Mouse (Mus musculus) CH12.LX (cell line): ENCODE results near the gene Vstm2l. TPM values are rescaled to one million over a fixed set of nuclear protein-coding genes. Genes with fewer than 3 reads are reported as not detected.

ENCODE experiments used
- DNase-seq: peaks from one replicate; pipeline ENCODE4 v3.0.0-alpha.2; 2013; ENCODE audit errors: extremely low read depth
- H3K27ac ChIP-seq: 2 replicates; pipeline ENCODE4 v1.5.1; 2012; ENCODE audit warnings: low read depth, mild to moderate bottlenecking, control low read depth, moderate library complexity; ENCODE audit not compliant: insufficient read depth
- H3K27me3 ChIP-seq: replicated peaks from 2 replicates; pipeline ENCODE3; 2012; ENCODE audit warnings: inconsistent platforms
- H3K36me3 ChIP-seq, 2 experiments: replicated peaks in 1 of 2; 2 replicates each; pipeline versions ENCODE3 to v1.6.1; 2012; ENCODE audit warnings: inconsistent platforms in 1 of 2, low read length in 1 of 2, mild to moderate bottlenecking in 1 of 2, mixed read lengths in 1 of 2, moderate library complexity in 1 of 2; ENCODE audit not compliant: control insufficient read depth in 1 of 2, insufficient read depth in 1 of 2
- H3K4me1 ChIP-seq, 2 experiments: 2 replicates each; pipeline ENCODE4 v1.6.1; 2012; ENCODE audit warnings: inconsistent platforms in 1 of 2, moderate library complexity in 1 of 2; ENCODE audit not compliant: insufficient read depth in 2 of 2, control insufficient read depth in 1 of 2
- H3K4me2 ChIP-seq: 2 replicates; pipeline ENCODE4 v1.6.1; 2012; ENCODE audit warnings: low read depth, mild to moderate bottlenecking, control low read depth; ENCODE audit not compliant: poor library complexity, insufficient read depth, severe bottlenecking
- H3K4me3 ChIP-seq, 3 experiments: fragments of 150-350 bp in 1 of 3; sonication (generic) in 1 of 3; replicated peaks in 1 of 3; 2 replicates each; pipeline versions ENCODE3 to v1.5.1; 2011 to 2012; ENCODE audit warnings: low read depth in 2 of 3, low read length in 2 of 3, mild to moderate bottlenecking in 2 of 3, moderate library complexity in 2 of 3, control low read depth in 1 of 3, improper control_type of control experiment in 1 of 3, inconsistent platforms in 1 of 3, mixed read lengths in 1 of 3; ENCODE audit not compliant: poor library complexity in 1 of 3
- H3K79me2 ChIP-seq: replicated peaks from 2 replicates; pipeline ENCODE4 v1.6.1; 2012; ENCODE audit warnings: mild to moderate bottlenecking, moderate library complexity; ENCODE audit not compliant: control insufficient read depth, poor library complexity, insufficient read depth, severe bottlenecking; ENCODE audit errors: extremely low read depth
- H3K9ac ChIP-seq: 2 replicates; pipeline ENCODE4 v1.6.1; 2012; ENCODE audit warnings: low read depth, mild to moderate bottlenecking, control low read depth, moderate library complexity; ENCODE audit not compliant: insufficient read depth
- H3K9me3 ChIP-seq: replicated peaks from 2 replicates; pipeline ENCODE3; 2012; ENCODE audit warnings: low read length, inconsistent platforms, mixed read lengths
- CHD2 ChIP-seq: IDR thresholded peaks from 2 replicates; pipeline ENCODE4 v1.6.1; 2011; ENCODE audit warnings: low read length, improper control_type of control experiment
- E2F4 ChIP-seq: IDR thresholded peaks from 2 replicates; pipeline ENCODE4 v1.6.1; 2011; ENCODE audit warnings: low read depth, low read length, improper control_type of control experiment; ENCODE audit not compliant: insufficient replicate concordance
- ELF1 ChIP-seq: IDR thresholded peaks from 2 replicates; pipeline ENCODE4 v1.6.1; 2014; ENCODE audit warnings: low read depth, mild to moderate bottlenecking, inconsistent platforms, low read length, improper control_type of control experiment
- EP300 ChIP-seq: IDR thresholded peaks from 2 replicates; pipeline ENCODE4 v1.6.1; 2011; ENCODE audit warnings: low read length, improper control_type of control experiment
- ETS1 ChIP-seq: conservative IDR thresholded peaks from 2 replicates; pipeline ENCODE4 v1.6.1; 2012; ENCODE audit warnings: low read depth, mild to moderate bottlenecking, inconsistent platforms, low read length, improper control_type of control experiment, moderate library complexity
- GABPA ChIP-seq: IDR thresholded peaks from 2 replicates; pipeline ENCODE4 v1.6.1; 2012; ENCODE audit warnings: low read depth, low read length, improper control_type of control experiment, inconsistent platforms; ENCODE audit not compliant: insufficient replicate concordance
- HCFC1 ChIP-seq: IDR thresholded peaks from 2 replicates; pipeline ENCODE4 v1.6.1; 2012; ENCODE audit warnings: low read depth, mild to moderate bottlenecking, inconsistent platforms, low read length, improper control_type of control experiment
- IRF4 ChIP-seq: IDR thresholded peaks from 2 replicates; pipeline ENCODE4 v1.6.1; 2014; ENCODE audit warnings: low read depth, mild to moderate bottlenecking, inconsistent platforms, low read length, improper control_type of control experiment
- JUN ChIP-seq: IDR thresholded peaks from 2 replicates; pipeline ENCODE4 v1.6.1; 2011; ENCODE audit warnings: low read depth, mild to moderate bottlenecking, low read length, improper control_type of control experiment, moderate library complexity; ENCODE audit not compliant: insufficient read depth
- JUND ChIP-seq: conservative IDR thresholded peaks from 2 replicates; pipeline ENCODE4 v1.6.1; 2011; ENCODE audit warnings: low read depth, low read length, improper control_type of control experiment
- MAX ChIP-seq: IDR thresholded peaks from 2 replicates; pipeline ENCODE4 v1.6.1; 2011; ENCODE audit warnings: low read length, improper control_type of control experiment
- MAZ ChIP-seq: IDR thresholded peaks from 2 replicates; pipeline ENCODE4 v1.6.1; 2012; ENCODE audit warnings: low read depth, mild to moderate bottlenecking, inconsistent platforms, low read length, improper control_type of control experiment, moderate library complexity
- MEF2A ChIP-seq: IDR thresholded peaks from 2 replicates; pipeline ENCODE4 v1.6.1; 2014; ENCODE audit warnings: low read depth, mild to moderate bottlenecking, inconsistent platforms, low read length, improper control_type of control experiment, borderline replicate concordance
- MYC ChIP-seq: IDR thresholded peaks from 2 replicates; pipeline ENCODE4 v1.6.1; 2011; ENCODE audit warnings: low read depth, mild to moderate bottlenecking, improper control_type of control experiment, low read length
- PAX5 ChIP-seq: IDR thresholded peaks from 2 replicates; pipeline ENCODE4 v1.6.1; 2012; ENCODE audit warnings: low read length, inconsistent platforms, mixed read lengths
- POLR2A ChIP-seq: IDR thresholded peaks from 2 replicates; pipeline ENCODE4 v1.6.1; 2011; ENCODE audit warnings: low read depth, mild to moderate bottlenecking, improper control_type of control experiment, low read length
- RAD21 ChIP-seq: IDR thresholded peaks from 2 replicates; pipeline ENCODE4 v1.6.1; 2011; ENCODE audit warnings: low read depth, mild to moderate bottlenecking, low read length, improper control_type of control experiment, moderate library complexity
- RCOR1 ChIP-seq: conservative IDR thresholded peaks from 2 replicates; pipeline ENCODE4 v1.6.1; 2012; ENCODE audit warnings: low read depth, mild to moderate bottlenecking, inconsistent platforms, low read length, improper control_type of control experiment
- SIN3A ChIP-seq: IDR thresholded peaks from 2 replicates; pipeline ENCODE4 v1.6.1; 2012; ENCODE audit warnings: low read length, improper control_type of control experiment, inconsistent platforms
- SMC3 ChIP-seq: IDR thresholded peaks from 2 replicates; pipeline ENCODE4 v1.6.1; 2011; ENCODE audit warnings: low read depth, low read length, improper control_type of control experiment
- TBP ChIP-seq: conservative IDR thresholded peaks from 2 replicates; pipeline ENCODE4 v1.6.1; 2011; ENCODE audit warnings: low read depth, low read length, improper control_type of control experiment
- TCF12 ChIP-seq: IDR thresholded peaks from 2 replicates; pipeline ENCODE4 v1.6.1; 2014; ENCODE audit warnings: low read depth, mild to moderate bottlenecking, inconsistent platforms, low read length, improper control_type of control experiment
- UBTF ChIP-seq: IDR thresholded peaks from 2 replicates; pipeline ENCODE4 v1.6.1; 2012; ENCODE audit warnings: low read depth, mild to moderate bottlenecking, inconsistent platforms, low read length, improper control_type of control experiment, moderate library complexity
- USF2 ChIP-seq: conservative IDR thresholded peaks from 2 replicates; pipeline ENCODE4 v1.6.1; 2011; ENCODE audit warnings: low read depth, low read length, improper control_type of control experiment
- ZKSCAN1 ChIP-seq: IDR thresholded peaks from 2 replicates; pipeline ENCODE4 v1.6.1; 2012; ENCODE audit warnings: low read depth, inconsistent platforms, low read length, improper control_type of control experiment, borderline replicate concordance
- ZNF384 ChIP-seq: IDR thresholded peaks from 2 replicates; pipeline ENCODE4 v1.6.1; 2012; ENCODE audit warnings: low read depth, low read length, improper control_type of control experiment, inconsistent platforms
- dilution Hi-C: fragments of 300-500 bp; cut with MboI; formaldehyde crosslinking; loops from 2 replicates; pipeline ENCODE4 v1.14.3; 2020; ENCODE audit warnings: low sequenced_read_pairs; ENCODE audit not compliant: extremely low pct_unique_long_range_greater_than_20kb, extremely low pct_ligation_motif_present
- in situ Hi-C: fragments of 300-500 bp; cut with MboI; formaldehyde crosslinking; loops from 3 replicates; pipeline ENCODE4 v1.14.3; 2019; ENCODE audit warnings: low sequenced_read_pairs, low pct_ligation_motif_present, low pct_unique_long_range_greater_than_20kb, mixed read lengths
- polyA plus RNA-seq: library from polyadenylated mRNA; unstranded; fragments of >175 nt; gene quantifications from 2 replicates; pipeline ENCODE4 v1.2.1, GENCODE M21; 2012; ENCODE audit warnings: low read depth; ENCODE audit not compliant: insufficient read length
- total RNA-seq, 2 experiments: library from RNA; depleted of rRNA; stranded (reverse); fragments of 300-350 nt in 1 of 2; fragments of >200 nt in 1 of 2; gene quantifications; 2 replicates each; pipeline ENCODE4 v1.2.3; 2012 to 2014

Vstm2l gene
- total and polyA plus RNA-seq, 3 experiments, result not detected

DNA sequence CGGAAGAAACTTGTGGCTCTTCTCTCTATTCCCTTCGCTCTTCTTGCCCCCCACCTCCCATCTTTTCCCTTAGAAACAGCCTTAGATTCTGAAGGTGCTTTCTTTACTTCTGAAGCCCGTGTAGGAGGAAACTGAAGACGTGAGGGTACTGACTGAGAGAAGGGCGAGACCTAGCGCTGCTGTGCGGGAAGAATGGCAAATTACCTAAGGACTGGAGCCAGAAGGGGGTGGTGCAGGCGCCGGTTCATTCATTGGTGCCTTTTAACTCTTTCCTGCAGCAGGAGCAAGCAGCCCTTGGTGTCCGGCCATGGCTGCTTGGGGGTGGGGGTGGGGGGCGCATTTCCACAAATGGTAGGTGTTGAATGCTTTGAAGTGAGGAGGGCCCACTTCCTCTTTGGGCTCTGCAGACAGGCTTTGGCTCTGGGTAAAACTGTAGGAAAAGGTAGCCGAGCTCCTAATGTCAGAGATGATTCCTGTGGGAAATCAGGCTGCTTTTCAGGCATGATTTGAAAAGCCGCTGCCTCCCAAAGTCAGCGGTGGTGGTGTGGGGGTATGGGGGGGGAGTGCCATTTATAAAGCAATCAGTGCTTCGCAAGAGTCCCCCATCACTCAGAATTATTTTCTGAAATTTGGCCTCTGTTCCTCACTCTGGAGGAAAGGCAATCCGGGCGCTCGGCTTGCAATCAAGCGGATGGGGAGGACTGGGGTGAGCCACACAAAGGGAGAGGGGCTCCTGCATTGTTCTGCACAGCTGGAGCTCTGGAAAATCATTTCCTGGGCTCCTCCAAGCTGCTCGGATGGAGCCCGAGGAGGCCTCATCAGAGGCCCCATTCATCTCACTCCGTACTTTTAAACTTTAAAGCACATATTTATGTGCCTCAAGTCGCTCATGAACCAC lies 60.4 kb downstream of the Vstm2l start:
- no peak overlapping the region for H3K9ac ChIP-seq
- no peak overlapping the region for H3K4me3 ChIP-seq
- TF ChIP-seq RAD21 (no peak), IRF4 (no peak), TBP (no peak), POLR2A (no peak), ETS1 (no peak), JUND (no peak), MAZ (no peak), GABPA (no peak), JUN (no peak), MYC (no peak), PAX5 (no peak), MEF2A (no peak), E2F4 (no peak), HCFC1 (no peak), ZKSCAN1 (no peak), CHD2 (no peak), EP300 (no peak), MAX (no peak), USF2 (no peak)
- dilution Hi-C loops (no loop called here), in situ Hi-C loops (no loop called here)
- H3K4me2 ChIP-seq, result no peak overlapping the region
- no peak for DNase-seq
- H3K4me1 ChIP-seq, result no peaks in the 10 kb centered on the region
- peaks cover 0 to 5% of the 10 kb centered on the region in 2 experiments for H3K36me3 ChIP-seq
- H3K79me2 ChIP-seq, result no peaks in the 10 kb centered on the region
- no peak overlapping the region for H3K27ac ChIP-seq
- H3K9me3 ChIP-seq, result no peaks in the 10 kb centered on the region
- H3K27me3 ChIP-seq, result peaks cover 6% of the 10 kb centered on the region

GRCm38 (mm10) chr2:157975595-157975994 lies 61.1 kb downstream of the Vstm2l start:
- no peak for DNase-seq
- Histone ChIP-seq H3K27me3 (peaks cover 6% of the 10 kb centered on the region), H3K9me3 (no peaks in the 10 kb centered on the region), H3K4me2 (no peak overlapping the region), H3K4me3 (no peak overlapping the region), H3K4me1 (no peaks in the 10 kb centered on the region), H3K9ac (no peak overlapping the region), H3K36me3 (peaks cover 0 to 12% of the 10 kb centered on the region in 2 experiments), H3K27ac (no peak overlapping the region), H3K79me2 (no peaks in the 10 kb centered on the region)
- dilution Hi-C loops (no loop called here), in situ Hi-C loops (no loop called here)
- TF ChIP-seq EP300 (no peak), ELF1 (no peak), ZNF384 (no peak), UBTF (no peak), TCF12 (no peak), GABPA (no peak), SMC3 (no peak), MAZ (no peak), RCOR1 (no peak), ETS1 (no peak), JUN (no peak), SIN3A (no peak), PAX5 (no peak)
